Mouse (Mus musculus): ENCODE data around the gene Use1.

Gene Use1

DNA sequence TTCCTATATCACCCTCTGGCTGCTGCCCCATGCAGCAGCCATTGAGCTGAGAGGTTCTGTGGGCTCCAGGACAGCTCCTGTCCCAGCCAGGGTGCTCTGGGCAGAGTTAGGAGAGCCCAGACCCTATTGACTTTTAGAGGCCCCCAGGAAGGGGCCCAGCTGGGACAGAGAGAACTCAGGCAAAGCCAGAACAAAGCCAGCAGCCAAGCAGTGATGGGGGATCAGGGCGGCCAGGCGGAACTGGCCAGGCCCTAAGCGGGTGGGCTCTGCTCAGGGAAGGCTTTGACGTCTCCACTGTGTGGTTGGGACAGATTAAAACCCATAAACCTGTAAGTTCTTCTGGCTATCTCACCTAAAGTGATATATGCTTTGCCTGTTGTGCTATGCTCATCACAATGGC is 12.4 kb downstream of the Use1 start:
- no peak for DNase-seq (ENCODE audit: low read depth)

DNA sequence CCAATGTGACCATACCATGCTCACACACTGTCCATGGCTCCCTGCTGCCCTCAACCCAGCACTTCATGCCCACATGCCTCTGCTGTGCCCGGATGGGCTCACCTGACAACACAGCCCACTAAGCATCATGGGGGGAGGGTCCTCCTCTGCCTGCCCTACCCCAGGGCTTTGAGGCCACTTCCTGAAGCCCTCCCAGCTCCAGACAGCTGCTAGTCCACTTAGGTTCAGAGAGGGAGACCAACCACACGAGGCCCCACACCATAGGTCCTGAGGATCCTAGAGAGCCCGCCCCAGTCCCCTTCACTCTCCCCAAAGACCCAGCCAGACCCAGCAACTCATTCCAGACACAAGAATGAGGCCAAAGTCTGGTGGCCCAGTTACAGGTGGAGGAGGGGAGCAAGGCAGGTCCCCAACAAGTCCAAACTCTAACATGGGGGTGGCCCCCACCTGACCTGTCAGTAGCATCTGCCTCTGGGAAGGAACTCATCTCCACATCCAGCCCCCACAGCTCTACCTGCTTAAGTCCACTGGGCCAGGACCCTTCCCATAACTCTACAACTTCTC is 12.9 kb downstream of the Use1 start:
- DNase-seq (ENCODE audit: low read depth) = no peak

DNA sequence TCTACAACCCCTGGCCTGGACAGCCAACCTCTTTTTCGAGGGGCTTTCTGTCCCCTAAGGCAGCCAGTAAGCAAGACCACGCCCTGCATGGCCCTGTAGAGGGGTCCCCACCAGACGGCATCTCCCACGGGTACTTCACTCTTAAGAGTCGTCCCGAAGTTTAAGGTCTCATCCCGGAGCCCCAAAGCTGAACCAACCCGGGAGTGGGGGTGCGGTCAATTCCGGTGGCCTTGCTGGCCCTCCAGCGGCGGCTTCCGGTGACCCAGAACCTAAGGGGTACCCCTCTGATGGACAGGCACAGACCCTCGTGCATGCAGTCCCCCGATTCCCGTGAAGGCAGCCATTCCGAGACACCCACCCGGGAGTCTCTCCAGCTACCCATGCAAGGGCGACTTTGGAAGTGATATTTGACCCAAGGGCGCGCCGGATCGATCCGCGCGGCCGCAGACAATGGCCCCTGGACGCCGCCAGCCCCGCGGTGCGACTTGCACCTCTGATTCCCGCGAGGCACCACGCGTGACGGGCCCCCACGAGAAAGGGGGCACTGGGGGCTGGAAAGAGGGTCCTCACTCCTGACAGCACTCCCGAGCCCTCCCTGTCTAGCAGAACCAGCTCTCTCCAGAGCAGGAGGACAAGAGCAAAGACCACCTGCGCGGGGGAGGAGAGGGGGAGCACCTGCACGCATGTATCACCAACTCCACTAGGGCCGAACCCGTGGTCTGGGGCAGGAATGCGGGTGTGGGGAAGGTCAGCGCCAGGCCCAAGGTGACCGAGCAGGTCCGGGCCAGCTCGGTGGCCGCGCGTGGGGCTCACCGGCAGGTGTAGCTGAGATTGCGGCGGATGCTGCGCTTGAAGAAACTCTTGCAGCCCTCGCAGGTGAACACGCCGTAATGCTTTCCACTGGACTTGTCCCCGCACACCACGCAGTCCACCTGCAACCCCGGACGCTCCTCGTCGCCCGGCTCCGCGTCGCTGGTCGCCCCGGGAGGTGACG is 13.8 kb downstream of the Use1 start:
- DNase-seq (ENCODE audit: low read depth) = no peak

DNA sequence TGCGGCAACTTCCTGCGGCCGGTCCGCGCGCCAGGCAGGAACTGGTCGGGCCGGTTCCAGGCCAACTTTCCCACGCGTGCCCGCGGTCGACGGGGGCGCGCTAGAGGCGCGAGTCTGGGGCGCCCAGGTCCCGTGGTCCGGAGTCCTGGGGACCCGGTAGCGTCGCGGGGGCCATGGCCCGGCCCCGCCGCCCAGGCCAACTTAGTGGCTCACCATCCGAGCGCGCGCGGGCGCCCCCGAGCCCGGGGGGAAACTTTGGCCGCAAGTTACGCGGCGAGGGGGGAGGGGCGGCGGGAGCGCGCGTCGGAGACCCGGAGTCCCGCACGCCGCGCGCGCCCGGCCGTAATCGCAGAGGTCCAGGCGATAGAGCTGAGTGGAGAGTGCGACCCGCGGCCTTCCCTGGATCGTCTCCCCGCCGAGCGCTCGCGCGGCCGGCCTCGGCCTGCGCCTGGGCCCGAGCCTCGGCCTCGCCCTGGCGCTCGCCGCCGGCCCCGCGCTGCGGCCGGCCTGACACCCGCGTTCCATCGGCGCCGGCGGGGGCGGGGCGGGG is 14.8 kb downstream of the Use1 start, which contains the start of gene Nr2f6:
TSS of gene Nr2f6 (minus strand) at position 540 of the 550 bp plus-strand sequence.
- peak; percentile 58 for DNase-seq (ENCODE audit: low read depth)

DNA sequence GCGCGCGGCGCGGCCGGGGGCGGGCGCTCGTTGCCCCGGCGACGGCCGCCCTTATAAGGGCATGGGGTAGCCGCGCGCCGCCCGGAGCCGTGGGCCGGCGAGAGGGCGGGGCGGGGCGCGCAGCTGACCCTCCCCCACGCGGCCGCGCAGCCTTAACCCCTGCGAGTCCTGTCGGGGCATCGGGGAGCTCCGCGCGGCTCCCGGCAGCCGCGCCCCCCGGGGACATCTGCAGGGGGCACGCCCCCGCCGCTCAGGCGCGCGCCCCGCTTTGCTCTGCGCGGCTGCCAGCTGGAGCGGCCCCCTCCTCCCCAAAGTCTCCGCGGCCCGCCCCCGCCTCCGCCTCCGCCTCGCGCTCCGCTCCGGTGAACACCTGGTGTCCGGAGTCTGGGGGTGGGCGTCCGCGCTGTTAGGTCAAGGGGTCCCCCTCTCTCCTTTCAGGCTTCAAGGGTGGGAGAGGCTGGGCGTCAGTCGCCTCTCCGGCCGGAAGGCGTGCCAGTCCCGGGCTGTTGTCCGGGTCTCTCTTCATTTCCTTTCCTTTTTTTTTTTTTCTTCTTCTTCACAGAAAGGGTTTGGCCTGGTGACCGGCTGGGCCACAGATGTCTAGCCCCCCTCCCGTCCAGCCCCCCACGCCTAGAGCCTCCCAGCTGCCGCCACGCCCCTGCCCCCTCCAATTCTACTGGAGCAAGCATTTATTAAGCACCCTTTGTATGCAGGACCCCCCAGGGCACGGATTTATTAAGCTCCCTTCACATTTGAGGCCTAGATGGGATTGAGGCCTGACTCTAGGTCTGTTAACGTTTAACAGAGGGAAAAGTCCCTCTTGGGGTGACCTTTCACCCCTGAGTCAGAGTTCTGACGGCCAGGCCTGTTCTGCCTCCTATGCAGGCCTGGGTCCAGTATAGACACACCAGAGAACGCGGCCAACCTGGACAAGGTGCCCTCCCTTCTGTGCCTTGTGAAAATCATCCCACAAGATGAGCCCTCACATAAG is 15.6 kb downstream of the Use1 start:
- DNase-seq (ENCODE audit: low read depth) = peak; percentile 81

DNA sequence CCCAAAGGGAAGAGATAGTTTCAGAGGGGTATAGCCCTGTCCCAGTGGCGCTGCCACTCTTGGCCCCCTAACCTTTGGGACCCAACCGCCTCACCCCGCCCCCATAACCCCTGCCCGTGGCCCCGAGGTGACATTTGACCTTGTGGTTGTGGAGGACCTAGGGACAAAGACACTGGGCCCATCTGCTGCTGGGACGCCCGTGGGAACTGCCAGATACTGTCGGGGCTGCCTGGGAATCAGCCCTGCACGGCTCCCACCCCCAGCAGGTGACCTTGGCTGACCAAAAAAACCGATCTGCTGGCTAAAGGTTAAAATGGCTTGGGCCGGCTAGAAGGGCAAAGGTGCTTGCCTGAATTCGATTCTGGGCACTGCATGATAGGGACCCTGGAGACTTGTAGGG is 16.7 kb downstream of the Use1 start:
- no peak for DNase-seq (ENCODE audit: low read depth)

DNA sequence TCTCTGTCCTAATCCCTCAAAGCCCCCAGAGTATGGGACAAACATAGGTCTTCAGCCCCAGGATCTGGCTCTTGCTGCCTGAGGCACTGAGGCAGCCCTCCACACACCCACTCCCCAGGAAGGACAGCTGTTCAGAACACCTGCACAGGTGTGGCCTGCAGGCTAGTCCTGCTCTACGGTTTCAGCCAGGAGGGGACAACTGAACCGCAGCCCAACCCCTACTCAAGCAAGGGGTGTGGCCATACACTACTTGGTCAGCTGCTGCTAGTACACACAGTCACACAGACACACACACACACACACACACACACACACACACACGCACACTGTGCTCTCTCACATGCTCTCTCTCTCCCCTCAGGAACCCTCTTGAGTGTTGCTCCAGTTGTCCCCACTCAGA is 17.2 kb downstream of the Use1 start:
- no peak for DNase-seq (ENCODE audit: low read depth)

DNA sequence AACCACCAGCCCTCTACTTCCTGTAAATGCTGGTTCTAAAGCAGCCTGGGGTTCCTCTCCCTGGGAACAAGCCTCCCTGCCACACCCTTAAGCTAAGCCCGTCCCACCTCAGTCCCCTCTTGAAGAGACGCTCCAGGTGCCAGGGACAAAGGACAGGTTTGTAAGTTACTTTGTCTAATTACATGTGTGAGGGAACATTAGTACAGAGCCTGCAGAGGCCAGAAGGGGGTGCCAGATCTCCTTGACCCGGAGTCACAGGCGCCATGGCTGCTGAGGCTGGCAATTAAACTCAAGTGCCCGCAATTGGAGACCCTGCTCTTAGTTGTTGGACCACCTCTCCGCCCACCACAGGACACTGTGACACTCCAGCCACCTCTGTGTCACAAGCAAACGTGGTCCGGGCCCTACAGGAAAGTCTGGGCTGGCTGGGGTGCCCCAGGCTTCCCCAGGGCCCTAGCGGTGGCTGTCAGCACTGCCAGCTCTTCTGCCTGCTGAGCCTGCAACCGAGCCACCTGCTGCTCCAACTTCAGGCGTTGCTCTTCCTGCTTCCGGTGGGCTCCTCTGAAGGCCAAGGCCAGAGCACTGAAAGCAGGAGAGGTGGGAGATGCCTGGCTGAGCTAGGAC is 18.7 kb downstream of the Use1 start:
- DNase-seq (ENCODE audit: low read depth) = no peak

DNA sequence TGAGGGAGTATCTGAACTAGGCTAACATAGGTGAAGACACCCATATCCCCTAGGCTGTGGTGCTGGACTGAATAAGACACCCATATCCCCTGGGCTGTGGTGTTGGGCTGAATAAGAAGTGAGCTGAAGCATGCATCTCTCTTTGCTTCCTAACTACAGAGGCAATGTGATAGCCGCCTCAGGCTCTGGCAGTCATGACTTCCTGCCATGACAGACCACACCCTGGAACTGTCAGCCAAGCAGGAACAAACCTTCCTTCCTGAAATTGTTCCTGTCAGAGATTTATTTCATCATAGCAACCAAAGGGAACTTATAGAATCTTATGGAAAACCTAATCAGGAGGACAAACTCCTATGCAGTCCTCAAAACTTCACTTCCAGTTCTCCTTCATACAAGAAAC is 21.6 kb downstream of the Use1 start:
- peak; percentile 30 for DNase-seq (ENCODE audit: low read depth)

DNA sequence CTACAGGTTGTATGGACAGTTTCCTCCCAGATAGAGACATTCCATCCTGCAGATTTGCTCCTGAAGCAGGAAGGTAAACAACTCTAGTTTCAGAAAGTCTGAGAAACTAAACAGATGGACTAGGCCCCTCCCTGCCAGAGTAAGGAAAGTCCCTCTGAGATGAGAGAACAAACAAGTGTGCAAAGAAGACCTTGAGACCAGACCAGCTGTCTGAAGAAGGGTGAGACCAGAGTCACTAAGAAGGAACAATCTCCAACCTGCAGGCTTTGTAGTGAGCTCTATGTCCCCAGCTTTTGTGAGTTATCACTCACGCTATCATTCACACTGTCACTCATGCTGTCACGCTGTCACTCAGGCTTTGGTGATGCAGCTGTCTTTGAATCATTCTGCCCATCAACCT is 25.0 kb downstream of the Use1 start:
- no peak for DNase-seq (ENCODE audit: low read depth)

DNA sequence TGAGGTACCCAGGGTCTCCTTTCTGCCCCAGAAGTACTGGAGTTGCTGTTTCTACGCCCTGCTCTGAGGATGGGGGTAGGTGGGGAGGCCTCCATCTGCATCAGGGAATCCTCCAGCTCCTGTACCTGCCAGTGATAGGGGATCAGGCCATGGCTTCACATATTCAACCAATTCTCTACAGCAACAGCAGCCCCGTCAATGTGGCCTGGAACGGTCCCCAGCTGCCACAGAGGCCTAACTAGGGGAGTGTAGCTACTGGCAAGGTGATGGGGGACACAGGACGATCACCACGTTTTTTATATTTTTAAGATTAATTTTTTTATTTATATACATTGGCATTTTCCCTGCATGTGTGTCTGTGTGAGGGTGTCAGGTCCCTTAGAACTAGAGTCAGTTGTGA is 25.7 kb downstream of the Use1 start:
- DNase-seq (ENCODE audit: low read depth) = no peak

DNA sequence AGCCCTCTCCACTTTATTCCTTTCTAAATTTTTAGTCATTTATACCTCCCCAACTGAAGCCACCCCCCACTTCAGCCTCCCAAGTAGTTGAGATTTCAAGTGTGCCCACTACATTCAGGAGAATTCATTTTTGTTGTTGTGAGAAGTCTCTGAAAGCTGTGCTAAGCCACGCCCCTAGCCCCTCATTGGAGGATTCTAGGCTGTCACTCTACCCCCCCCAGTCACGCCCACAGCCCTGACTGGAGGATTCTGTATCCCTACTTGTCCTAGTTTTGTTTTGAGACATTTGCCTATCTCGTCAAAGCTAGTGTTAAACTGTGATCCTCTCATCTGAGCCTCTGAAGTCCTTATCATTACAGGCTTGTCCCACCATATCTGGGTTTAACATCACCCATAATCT is 26.2 kb downstream of the Use1 start:
- DNase-seq (ENCODE audit: low read depth) = no peak

DNA sequence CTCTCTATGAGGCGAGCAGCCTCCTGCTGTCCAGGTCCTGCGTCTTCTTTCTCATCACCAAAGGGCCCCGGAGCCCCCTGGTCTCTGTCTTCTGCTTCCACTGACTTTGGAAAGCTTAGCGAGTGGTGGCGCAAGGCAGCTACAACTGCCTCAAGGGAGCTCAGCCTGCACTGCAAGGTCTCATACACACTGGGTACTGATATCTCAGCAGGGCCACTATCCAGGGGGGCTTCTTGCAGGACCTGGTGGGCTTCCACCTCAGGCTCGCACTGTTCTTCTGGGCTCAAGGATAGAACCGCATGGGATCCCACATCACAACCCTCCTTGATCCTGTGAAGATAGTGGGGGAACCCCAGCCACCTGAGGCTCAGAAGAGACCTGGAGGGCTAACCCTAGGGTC is 27.8 kb downstream of the Use1 start:
- no peak for DNase-seq (ENCODE audit: low read depth)

DNA sequence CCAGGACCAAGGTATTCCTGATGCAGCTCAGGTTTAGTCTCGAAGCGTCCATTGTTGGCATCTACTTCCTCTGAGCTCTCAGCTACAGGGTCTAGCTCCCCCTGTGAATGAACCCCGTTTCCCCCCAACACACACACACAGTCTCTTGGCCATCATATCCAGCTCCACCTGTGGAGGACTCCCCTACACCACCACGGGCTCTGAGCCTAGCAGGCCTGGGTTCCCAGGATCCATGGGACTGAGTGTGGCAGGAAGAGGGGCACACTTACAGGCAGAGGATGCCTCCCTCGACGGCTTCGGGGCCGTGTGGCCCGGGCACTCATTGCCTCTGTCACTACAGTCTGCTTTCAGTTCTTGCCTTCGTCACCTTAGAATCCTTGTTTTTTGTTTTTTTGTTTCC is 28.4 kb downstream of the Use1 start:
- DNase-seq (ENCODE audit: low read depth) = no peak

DNA sequence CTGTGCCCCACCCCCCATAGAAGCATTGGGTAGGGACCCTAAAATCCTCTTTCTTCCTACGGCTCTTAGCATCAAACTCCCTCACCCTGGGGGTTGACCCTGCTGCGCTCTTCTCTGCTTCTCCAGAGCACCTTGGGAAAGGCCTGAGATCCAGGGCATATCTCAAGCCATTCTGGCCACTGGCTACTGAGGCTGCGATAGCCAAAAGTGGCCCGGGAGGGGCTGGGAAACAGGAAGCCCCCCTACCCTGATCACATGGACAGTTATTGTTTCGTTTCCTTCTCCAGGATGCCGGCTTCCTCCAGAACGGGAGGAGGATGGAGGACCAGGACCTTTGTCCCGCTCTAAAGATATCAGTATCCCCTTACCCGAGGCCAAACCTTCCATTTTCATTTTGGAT is 29.0 kb downstream of the Use1 start, which contains the start of gene Ushbp1:
TSS of gene Ushbp1 (minus strand) at position 174 of the 400 bp plus-strand sequence.
- no peak for DNase-seq (ENCODE audit: low read depth)

DNA sequence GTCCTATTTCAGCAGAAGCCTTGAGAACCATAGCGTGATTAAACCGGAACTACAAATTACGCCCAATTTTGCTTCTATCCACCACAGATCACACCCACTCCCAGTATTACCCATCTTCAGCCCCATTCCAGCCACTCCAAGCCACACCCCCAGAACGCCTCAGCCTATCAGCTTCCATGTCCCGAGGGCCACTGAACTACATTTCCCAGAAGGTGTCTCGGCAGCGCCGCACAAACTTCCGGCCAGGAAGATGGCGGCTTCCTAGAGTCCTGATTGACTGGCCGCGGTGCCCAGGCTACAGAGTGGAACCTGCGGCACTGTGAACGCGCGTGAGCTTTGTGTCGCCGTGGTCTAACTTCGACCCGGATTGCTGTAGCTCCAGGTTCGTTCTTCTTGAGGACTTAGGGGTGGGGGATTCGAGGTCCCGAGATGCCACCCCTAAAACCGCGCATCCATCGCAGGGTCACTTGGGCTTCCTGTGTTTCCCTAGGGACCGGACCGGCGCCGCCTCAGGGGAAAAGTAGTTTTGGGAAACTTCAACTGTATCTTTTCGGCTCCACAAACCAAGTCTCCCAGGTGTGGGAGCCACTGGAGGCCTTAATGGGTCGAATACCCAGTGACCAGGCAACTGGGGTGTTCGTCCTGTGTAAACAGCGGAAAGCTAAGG is 30.1 kb downstream of the Use1 start, which contains the start of gene Babam1:
TSS of gene Babam1 (plus strand) at position 223 of the 667 bp plus-strand sequence.
- DNase-seq (ENCODE audit: low read depth) = peak; percentile 92

DNA sequence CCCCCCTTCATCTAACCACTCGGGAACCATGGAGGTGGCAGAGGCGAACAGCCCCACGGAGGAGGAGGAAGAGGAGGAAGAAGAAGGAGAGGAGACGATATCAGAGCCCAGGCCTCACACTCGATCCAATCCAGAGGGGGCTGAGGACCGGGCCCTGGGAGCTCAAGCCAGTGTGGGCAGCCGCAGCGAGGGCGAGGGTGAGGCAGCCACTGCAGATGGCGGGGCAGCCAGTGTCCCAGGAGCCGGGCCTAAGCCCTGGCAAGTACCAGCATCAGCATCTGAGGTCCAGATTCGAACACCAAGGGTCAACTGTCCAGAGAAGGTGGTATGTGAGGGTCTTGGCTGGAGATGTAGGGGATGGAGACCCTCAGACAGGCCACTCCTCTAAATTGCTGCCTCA is 31.1 kb downstream of the Use1 start:
- DNase-seq (ENCODE audit: low read depth) = no peak

DNA sequence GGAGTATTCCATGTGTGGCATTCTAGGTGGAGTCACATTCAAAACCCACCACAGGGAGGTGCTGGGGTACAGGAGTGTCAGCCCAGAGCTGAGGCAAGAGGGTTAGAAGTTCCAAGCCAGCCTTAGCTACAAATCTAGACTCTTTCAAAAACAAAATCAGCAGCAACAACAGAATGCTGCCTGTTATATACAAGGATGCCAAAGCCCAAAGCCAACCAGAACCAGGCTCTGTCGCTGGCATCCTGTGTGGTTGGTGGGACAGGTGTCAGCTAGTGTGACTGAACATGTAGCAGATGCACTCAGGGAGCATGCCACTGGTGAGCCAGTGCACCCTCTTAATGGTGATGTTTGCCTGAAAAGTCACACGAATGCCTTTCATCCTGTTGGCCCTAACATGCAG is 34.2 kb downstream of the Use1 start:
- DNase-seq (ENCODE audit: low read depth) = no peak

DNA sequence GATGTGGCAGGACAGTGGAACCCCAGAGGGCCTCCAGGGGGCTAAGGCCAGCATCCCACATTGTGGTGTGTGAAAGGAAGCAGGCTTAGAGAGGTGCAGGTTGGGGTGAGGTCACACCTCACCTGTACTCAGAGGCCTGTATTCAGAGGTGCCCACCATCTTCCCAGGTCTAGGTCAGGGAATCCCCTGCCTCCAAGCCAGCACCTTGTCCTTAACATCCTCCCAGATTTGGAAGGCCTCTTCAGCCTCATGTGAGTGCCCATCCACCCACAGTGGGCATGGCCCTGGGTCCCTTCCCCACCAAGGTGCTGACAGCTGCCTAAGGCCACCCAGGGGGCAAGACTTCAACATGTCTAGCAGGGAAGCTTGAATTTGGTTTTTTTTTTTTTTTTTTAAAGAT is 34.8 kb downstream of the Use1 start:
- no peak for DNase-seq (ENCODE audit: low read depth)

DNA sequence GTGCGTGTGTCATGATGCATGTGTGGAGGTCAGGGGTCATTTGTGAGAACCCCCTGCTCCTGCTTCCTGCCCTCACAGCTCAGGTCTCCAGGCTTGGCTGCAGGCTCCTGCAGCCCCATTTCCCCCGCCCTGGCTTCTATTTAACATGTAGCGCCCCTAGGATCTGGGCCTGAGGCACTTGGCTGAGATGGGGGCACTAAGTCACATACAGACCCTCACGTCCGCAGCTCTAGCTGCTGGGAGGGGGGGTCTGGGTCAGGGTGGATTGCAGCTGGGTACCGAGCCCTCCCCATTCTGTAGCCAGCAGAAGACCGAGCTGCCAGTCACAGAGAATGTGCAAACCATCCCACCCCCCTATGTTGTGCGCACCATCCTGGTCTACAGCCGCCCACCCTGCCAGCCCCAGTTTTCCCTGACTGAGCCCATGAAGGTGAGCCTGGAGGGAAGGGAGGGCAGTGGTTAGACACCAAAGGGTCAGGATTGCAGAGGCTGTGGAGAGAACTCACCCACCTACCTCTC is 35.9 kb downstream of the Use1 start:
- no peak for DNase-seq (ENCODE audit: low read depth)

Data from naive thymus-derived CD4-positive, alpha-beta T cell, adult 2 months (primary cell).